Mouse (Mus musculus) forebrain, embryonic 15.5 days (tissue): ENCODE measurements around the gene Clrn2. TPM values are rescaled to one million over a fixed set of nuclear protein-coding genes. Genes with fewer than 3 reads are reported as not detected.

Experiments
- ATAC-seq: fragments of 200-750 bp; cut with Nextera tagmentation; replicated peaks from 2 replicates; pipeline ENCODE4 v1.8.0; 2017; ENCODE audit warnings: mild to moderate bottlenecking, moderate TSS enrichment, moderate library complexity
- H3K27ac ChIP-seq: fragments of 300-500 bp; sonication (generic); replicated peaks from 2 replicates; pipeline ENCODE4 v1.5.1; 2015; ENCODE audit warnings: mild to moderate bottlenecking, inconsistent platforms
- H3K27me3 ChIP-seq: fragments of 300-500 bp; sonication (generic); 2 replicates; pipeline ENCODE4 v1.6.1; 2015; ENCODE audit warnings: inconsistent platforms
- H3K36me3 ChIP-seq: fragments of 300-500 bp; sonication (generic); 2 replicates; pipeline ENCODE4 v1.6.1; 2015; ENCODE audit warnings: mild to moderate bottlenecking, inconsistent platforms
- H3K4me1 ChIP-seq: fragments of 300-500 bp; sonication (generic); 2 replicates; pipeline ENCODE4 v1.6.1; 2015; ENCODE audit warnings: inconsistent platforms
- H3K4me2 ChIP-seq: fragments of 300-500 bp; sonication (generic); replicated peaks from 2 replicates; pipeline ENCODE4 v1.6.1; 2015; ENCODE audit warnings: mild to moderate bottlenecking, inconsistent platforms
- H3K4me3 ChIP-seq: fragments of 300-500 bp; sonication (generic); 2 replicates; pipeline ENCODE4 v1.5.1; 2015; ENCODE audit warnings: mild to moderate bottlenecking, inconsistent platforms
- H3K9ac ChIP-seq: fragments of 300-500 bp; sonication (generic); replicated peaks from 2 replicates; pipeline ENCODE4 v1.6.1; 2015; ENCODE audit warnings: mild to moderate bottlenecking, inconsistent platforms
- H3K9me3 ChIP-seq: fragments of 300-500 bp; sonication (generic); 2 replicates; pipeline ENCODE4 v1.6.1; 2016; ENCODE audit warnings: inconsistent platforms
- WGBS: fragments of 180-500 bp; shearing (Covaris S2); methylation state at CpG from one replicate; pipeline ENCODE4 v1.1.7; 2015; ENCODE audit warnings: mixed read lengths; 5-methylcytosine and 5-hydroxymethylcytosine counted together
- polyA plus RNA-seq: library from polyadenylated mRNA; unstranded; fragments of >200 nt; fragmentation: Nextera tagmentation; extraction: Ambion mirVana; gene quantifications from 2 replicates; pipeline ENCODE4 v1.2.1, GENCODE M21; 2015

Gene Clrn2
- polyA plus RNA-seq, 1 experiment from 2014 or later, result 0.37 TPM

GRCm38 (mm10) chr5:45494093-45494755 is 40.7 kb downstream of the Clrn2 start:
- Histone ChIP-seq H3K4me1 (peaks cover 13% of the 10 kb centered on the region), H3K9me3 (no peaks in the 10 kb centered on the region), H3K9ac (peak overlapping the region; percentile 66), H3K27me3 (no peaks in the 10 kb centered on the region), H3K4me2 (peak overlapping the region; percentile 76), H3K4me3 (peak overlapping the region; percentile 58), H3K36me3 (0 out of 2 replicates have a peak, but pooled peaks cover 5% of the 10 kb centered on the region), H3K27ac (no peak overlapping the region)
- no peak for ATAC-seq
- WGBS, result 72% methylated on average over 9 of the region's 9 CpGs

GRCm38 (mm10) chr5:45495429-45495975 is 42.0 kb downstream of the Clrn2 start:
- WGBS, result 91% methylated on average over 3 of the region's 3 CpGs
- Histone ChIP-seq H3K9ac (no peak overlapping the region), H3K4me2 (no peak overlapping the region), H3K4me3 (no peak overlapping the region), H3K4me1 (peaks cover 13% of the 10 kb centered on the region), H3K27me3 (no peaks in the 10 kb centered on the region), H3K36me3 (0 out of 2 replicates have a peak, but pooled peaks cover 5% of the 10 kb centered on the region), H3K9me3 (no peaks in the 10 kb centered on the region), H3K27ac (no peak overlapping the region)
- no peak for ATAC-seq

GRCm38 (mm10) chr5:45496042-45496441 is 42.5 kb downstream of the Clrn2 start:
- Histone ChIP-seq H3K9ac (no peak overlapping the region), H3K36me3 (0 out of 2 replicates have a peak, but pooled peaks cover 5% of the 10 kb centered on the region), H3K9me3 (no peaks in the 10 kb centered on the region), H3K27ac (no peak overlapping the region), H3K4me3 (no peak overlapping the region), H3K4me2 (no peak overlapping the region), H3K4me1 (peaks cover 13% of the 10 kb centered on the region), H3K27me3 (no peaks in the 10 kb centered on the region)
- ATAC-seq, result no peak

GRCm38 (mm10) chr5:45496479-45496878 is 42.9 kb downstream of the Clrn2 start:
- Histone ChIP-seq H3K4me2 (no peak overlapping the region), H3K4me3 (no peak overlapping the region), H3K9me3 (no peaks in the 10 kb centered on the region), H3K9ac (no peak overlapping the region), H3K4me1 (peaks cover 13% of the 10 kb centered on the region), H3K27ac (no peak overlapping the region), H3K36me3 (0 out of 2 replicates have a peak, but pooled peaks cover 5% of the 10 kb centered on the region), H3K27me3 (no peaks in the 10 kb centered on the region)
- 93% methylated on average over 4 of the region's 4 CpGs for WGBS
- ATAC-seq, result no peak

- 80% methylated on average over 12 of the region's 12 CpGs for WGBS
Observed at GRCm38 (mm10) chr5:45496930-45497550, 43.5 kb downstream of the Clrn2 start.

GRCm38 (mm10) chr5:45497564-45497963 is 44.0 kb downstream of the Clrn2 start:
- Histone ChIP-seq H3K4me2 (no peak overlapping the region), H3K9ac (no peak overlapping the region), H3K36me3 (0 out of 2 replicates have a peak, but pooled peaks cover 5% of the 10 kb centered on the region), H3K4me3 (no peak overlapping the region), H3K9me3 (no peaks in the 10 kb centered on the region), H3K27ac (no peak overlapping the region), H3K27me3 (no peaks in the 10 kb centered on the region), H3K4me1 (peaks cover 11% of the 10 kb centered on the region)
- 95% methylated on average over 5 of the region's 5 CpGs for WGBS
- no peak for ATAC-seq

More at GRCm38 (mm10) chr5:45496930-45497550, 43.5 kb downstream of the Clrn2 start:
- Histone ChIP-seq H3K27ac (no peak overlapping the region), H3K9ac (no peak overlapping the region), H3K4me1 (peaks cover 13% of the 10 kb centered on the region), H3K4me2 (no peak overlapping the region), H3K36me3 (0 out of 2 replicates have a peak, but pooled peaks cover 5% of the 10 kb centered on the region), H3K4me3 (no peak overlapping the region), H3K27me3 (no peaks in the 10 kb centered on the region), H3K9me3 (no peaks in the 10 kb centered on the region)
- no peak for ATAC-seq

GRCm38 (mm10) chr5:45510071-45510470 is 56.5 kb downstream of the Clrn2 start:
- ATAC-seq, result no peak

GRCm38 (mm10) chr5:45512908-45513307 is 59.4 kb downstream of the Clrn2 start:
- Histone ChIP-seq H3K4me3 (no peak overlapping the region), H3K36me3 (peaks cover 15% of the 10 kb centered on the region), H3K9ac (no peak overlapping the region), H3K27me3 (no peaks in the 10 kb centered on the region), H3K27ac (no peak overlapping the region), H3K4me2 (no peak overlapping the region), H3K9me3 (no peaks in the 10 kb centered on the region), H3K4me1 (no peaks in the 10 kb centered on the region)
- no peak for ATAC-seq
- 90% methylated on average over 6 of the region's 6 CpGs for WGBS

More at GRCm38 (mm10) chr5:45510071-45510470, 56.5 kb downstream of the Clrn2 start:
- H3K36me3 ChIP-seq, result peaks cover 30% of the 10 kb centered on the region
- WGBS, result 84% methylated on average over 7 of the region's 7 CpGs
- H3K9me3 ChIP-seq, result no peaks in the 10 kb centered on the region
- no peak overlapping the region for H3K4me2 ChIP-seq
- no peak overlapping the region for H3K9ac ChIP-seq
- no peaks in the 10 kb centered on the region for H3K27me3 ChIP-seq
- H3K4me3 ChIP-seq, result no peak overlapping the region
- no peak overlapping the region for H3K27ac ChIP-seq
- no peaks in the 10 kb centered on the region for H3K4me1 ChIP-seq

GRCm38 (mm10) chr5:45513511-45513910 is 60.0 kb downstream of the Clrn2 start:
- Histone ChIP-seq H3K4me2 (no peak overlapping the region), H3K27ac (no peak overlapping the region), H3K9ac (no peak overlapping the region), H3K4me1 (no peaks in the 10 kb centered on the region), H3K9me3 (no peaks in the 10 kb centered on the region), H3K27me3 (no peaks in the 10 kb centered on the region), H3K4me3 (no peak overlapping the region), H3K36me3 (peaks cover 15% of the 10 kb centered on the region)
- 90% methylated on average over 2 of the region's 2 CpGs for WGBS
- no peak for ATAC-seq

Other genes starting within 250 kb of the Clrn2 start
- 107 and 110 TPM in 2 replicates for gene Qdpr, start 3.5 kb upstream of the Clrn2 start, polyA plus RNA-seq
- gene Lap3, start 39.6 kb downstream of the Clrn2 start, polyA plus RNA-seq, result 36.5 and 40.6 TPM in 2 replicates
- 302 TPM in 2 replicates for gene Med28, start 66.5 kb downstream of the Clrn2 start, polyA plus RNA-seq
- gene Fam184b, start 185.9 kb downstream of the Clrn2 start, polyA plus RNA-seq, result 3.7 and 4.2 TPM in 2 replicates
- gene Ncapg, start 216.2 kb downstream of the Clrn2 start, polyA plus RNA-seq, result 25.7 and 26.5 TPM in 2 replicates